Mouse (Mus musculus): ENCODE measurements around the gene Gart. TPM values are rescaled to one million over a fixed set of nuclear protein-coding genes. Genes with fewer than 3 reads are reported as not detected.

Gart gene
- polyA plus RNA-seq, 1 experiment, result 34.9 TPM

- no peak overlapping the region for H3K27ac ChIP-seq (ENCODE audit: insufficient read depth, low read length)
- TF ChIP-seq POLR2A (IDR thresholded peaks at IDR 0.05; ENCODE audit: extremely low read depth, insufficient read depth, low read length) (no peak), CTCF (IDR thresholded peaks at IDR 0.05; ENCODE audit: extremely low read depth, insufficient read depth, low read length) (no peak)
- H3K4me3 ChIP-seq (ENCODE audit: insufficient read depth, low read length), result no peak overlapping the region
- H3K4me1 ChIP-seq (ENCODE audit: control insufficient read depth, insufficient read depth, low read length), result no peaks in the 10 kb centered on the region
Observed at GRCm38 (mm10) chr16:91587730-91588453, 58.9 kb downstream of the Gart start.

- H3K27ac ChIP-seq (ENCODE audit: insufficient read depth, low read length), result no peak overlapping the region
- no peak overlapping the region for H3K4me3 ChIP-seq (ENCODE audit: insufficient read depth, low read length)
- H3K4me1 ChIP-seq (ENCODE audit: control insufficient read depth, insufficient read depth, low read length), result no peaks in the 10 kb centered on the region
- no peak for TF ChIP-seq POLR2A (IDR thresholded peaks at IDR 0.05; ENCODE audit: extremely low read depth, insufficient read depth, low read length)
- TF ChIP-seq CTCF (IDR thresholded peaks at IDR 0.05; ENCODE audit: extremely low read depth, insufficient read depth, low read length), result no peak
Observed at GRCm38 (mm10) chr16:91586244-91586643, 60.5 kb downstream of the Gart start.

GRCm38 (mm10) chr16:91585617-91586016, 61.1 kb downstream of the Gart start:
- TF ChIP-seq POLR2A (IDR thresholded peaks at IDR 0.05; ENCODE audit: extremely low read depth, insufficient read depth, low read length) (no peak), CTCF (IDR thresholded peaks at IDR 0.05; ENCODE audit: extremely low read depth, insufficient read depth, low read length) (no peak)
- no peak overlapping the region for H3K27ac ChIP-seq (ENCODE audit: insufficient read depth, low read length)
- no peaks in the 10 kb centered on the region for H3K4me1 ChIP-seq (ENCODE audit: control insufficient read depth, insufficient read depth, low read length)

GRCm38 (mm10) chr16:91582307-91582706, 64.4 kb downstream of the Gart start:
- Histone ChIP-seq H3K4me3 (ENCODE audit: insufficient read depth, low read length) (no peak overlapping the region), H3K27ac (ENCODE audit: insufficient read depth, low read length) (no peak overlapping the region), H3K4me1 (ENCODE audit: control insufficient read depth, insufficient read depth, low read length) (no peaks in the 10 kb centered on the region)
- TF ChIP-seq CTCF (IDR thresholded peaks at IDR 0.05; ENCODE audit: extremely low read depth, insufficient read depth, low read length), result 0 out of 2 replicates have a peak, but pooled peaks have one; percentile 16
- no peak for TF ChIP-seq POLR2A (IDR thresholded peaks at IDR 0.05; ENCODE audit: extremely low read depth, insufficient read depth, low read length)

More at GRCm38 (mm10) chr16:91585617-91586016, 61.1 kb downstream of the Gart start:
- H3K4me3 ChIP-seq (ENCODE audit: insufficient read depth, low read length), result no peak overlapping the region

- TF ChIP-seq POLR2A (IDR thresholded peaks at IDR 0.05; ENCODE audit: extremely low read depth, insufficient read depth, low read length) (no peak), CTCF (IDR thresholded peaks at IDR 0.05; ENCODE audit: extremely low read depth, insufficient read depth, low read length) (no peak)
- Histone ChIP-seq H3K4me1 (ENCODE audit: control insufficient read depth, insufficient read depth, low read length) (no peaks in the 10 kb centered on the region), H3K4me3 (ENCODE audit: insufficient read depth, low read length) (no peak overlapping the region), H3K27ac (ENCODE audit: insufficient read depth, low read length) (no peak overlapping the region)
Observed at GRCm38 (mm10) chr16:91578980-91579720, 67.6 kb downstream of the Gart start.

GRCm38 (mm10) chr16:91575151-91575550, 71.6 kb downstream of the Gart start:
- TF ChIP-seq CTCF (IDR thresholded peaks at IDR 0.05; ENCODE audit: extremely low read depth, insufficient read depth, low read length) (no peak), POLR2A (IDR thresholded peaks at IDR 0.05; ENCODE audit: extremely low read depth, insufficient read depth, low read length) (no peak)
- Histone ChIP-seq H3K27ac (ENCODE audit: insufficient read depth, low read length) (no peak overlapping the region), H3K4me1 (ENCODE audit: control insufficient read depth, insufficient read depth, low read length) (no peaks in the 10 kb centered on the region), H3K4me3 (ENCODE audit: insufficient read depth, low read length) (no peak overlapping the region)

Other genes with a start within 250 kb of the Gart start
- gene Il10rb, start 240.8 kb downstream of the Gart start, polyA plus RNA-seq (2012; rRNA removed), result 12.6 and 13.5 TPM in 2 replicates
- gene Ifnar1, start 161.7 kb downstream of the Gart start, polyA plus RNA-seq (2012; rRNA removed), result 35.5 and 36.2 TPM in 2 replicates
- gene Ifngr2, start 99.9 kb downstream of the Gart start, polyA plus RNA-seq (2012; rRNA removed), result 31.6 and 32.9 TPM in 2 replicates
- gene Tmem50b, start 49.2 kb downstream of the Gart start, polyA plus RNA-seq (2012; rRNA removed), result 91.1 and 96.8 TPM in 2 replicates
- 6.8 and 8.2 TPM in 2 replicates for gene Dnajc28, start 27.9 kb downstream of the Gart start, polyA plus RNA-seq (2012; rRNA removed)
- gene Son, start 554 bp upstream of the Gart start, polyA plus RNA-seq (2012; rRNA removed), result 267 and 291 TPM in 2 replicates
- gene Donson, start 41.8 kb upstream of the Gart start, polyA plus RNA-seq (2012; rRNA removed), result 32.1 and 33.5 TPM in 2 replicates
- gene Cryzl1, start 82.0 kb upstream of the Gart start, polyA plus RNA-seq (2012; rRNA removed), result 118 and 124 TPM in 2 replicates
- 55.2 and 64.9 TPM in 2 replicates for gene Itsn1, start 82.3 kb upstream of the Gart start, polyA plus RNA-seq (2012; rRNA removed)